Mouse (Mus musculus) hindbrain, postnatal 0 days (tissue): Measurements from ENCODE around the gene Tgfa. TPM values are rescaled to one million over a fixed set of nuclear protein-coding genes. Genes with fewer than 3 reads are reported as not detected.

Source experiments
- ATAC-seq: fragments of 200-750 bp; cut with Nextera tagmentation; 2 replicates; pipeline ENCODE4 v1.8.0; 2017; ENCODE audit warnings: mild to moderate bottlenecking, moderate TSS enrichment, moderate library complexity
- DNase-seq: peaks from one replicate; pipeline ENCODE4 v3.0.0-alpha.2; 2015; ENCODE audit warnings: low spot score
- H3K27ac ChIP-seq: fragments of 300-500 bp; sonication (generic); 2 replicates; pipeline ENCODE4 v1.5.1; 2014; ENCODE audit warnings: mild to moderate bottlenecking
- H3K27me3 ChIP-seq: fragments of 300-500 bp; sonication (generic); 2 replicates; pipeline ENCODE4 v1.6.1; 2014; ENCODE audit warnings: low read length, mixed read lengths; ENCODE audit not compliant: insufficient read depth
- H3K36me3 ChIP-seq: fragments of 300-500 bp; sonication (generic); 2 replicates; pipeline ENCODE4 v1.6.1; 2014; ENCODE audit warnings: low read length, mixed read lengths; ENCODE audit not compliant: insufficient read depth
- H3K4me1 ChIP-seq: fragments of 300-500 bp; sonication (generic); 2 replicates; pipeline ENCODE4 v1.6.1; 2014; ENCODE audit warnings: antibody characterized with exemption, low read length, mixed read lengths; ENCODE audit not compliant: insufficient read depth
- H3K4me2 ChIP-seq: fragments of 300-500 bp; sonication (generic); 2 replicates; pipeline ENCODE4 v1.6.1; 2014; ENCODE audit warnings: low read depth, mild to moderate bottlenecking, low read length, moderate library complexity, mixed read lengths
- H3K4me3 ChIP-seq: fragments of 300-500 bp; sonication (generic); 2 replicates; pipeline ENCODE4 v1.5.1; 2014; ENCODE audit warnings: low read length
- H3K9ac ChIP-seq: fragments of 300-500 bp; sonication (generic); replicated peaks from 2 replicates; pipeline ENCODE4 v1.6.1; 2014; ENCODE audit warnings: mild to moderate bottlenecking, low read length, moderate library complexity, mixed read lengths
- H3K9me3 ChIP-seq: fragments of 300-500 bp; sonication (generic); 2 replicates; pipeline ENCODE4 v1.6.1; 2016; ENCODE audit warnings: low read length, mixed read lengths
- CTCF ChIP-seq: IDR thresholded peaks from 2 replicates; pipeline ENCODE4 v1.5.1; 2016; ENCODE audit warnings: antibody characterized with exemption, control low read depth, low read depth
- WGBS: fragments of 180-500 bp; shearing (Covaris S2); extraction: QIAGEN DNeasy Blood & Tissue Kit; methylation state at CpG from one replicate; pipeline ENCODE4 v1.1.7; 2014; 5-methylcytosine and 5-hydroxymethylcytosine counted together
- polyA plus RNA-seq: library from polyadenylated mRNA; unstranded; fragments of >200 nt; fragmentation: Nextera tagmentation; extraction: Ambion mirVana; gene quantifications from 2 replicates; pipeline ENCODE4 v1.2.1, GENCODE M21; 2015
- total RNA-seq: library from RNA; depleted of rRNA; stranded (reverse); fragments of >200 nt; gene quantifications from 2 replicates; pipeline ENCODE4 v1.2.3, GENCODE M21; 2014; rRNA removed

Tgfa gene
- 35.4 and 40.5 TPM in 2 replicates for total RNA-seq
- polyA plus RNA-seq = 13.6 and 14.2 TPM in 2 replicates

DNA sequence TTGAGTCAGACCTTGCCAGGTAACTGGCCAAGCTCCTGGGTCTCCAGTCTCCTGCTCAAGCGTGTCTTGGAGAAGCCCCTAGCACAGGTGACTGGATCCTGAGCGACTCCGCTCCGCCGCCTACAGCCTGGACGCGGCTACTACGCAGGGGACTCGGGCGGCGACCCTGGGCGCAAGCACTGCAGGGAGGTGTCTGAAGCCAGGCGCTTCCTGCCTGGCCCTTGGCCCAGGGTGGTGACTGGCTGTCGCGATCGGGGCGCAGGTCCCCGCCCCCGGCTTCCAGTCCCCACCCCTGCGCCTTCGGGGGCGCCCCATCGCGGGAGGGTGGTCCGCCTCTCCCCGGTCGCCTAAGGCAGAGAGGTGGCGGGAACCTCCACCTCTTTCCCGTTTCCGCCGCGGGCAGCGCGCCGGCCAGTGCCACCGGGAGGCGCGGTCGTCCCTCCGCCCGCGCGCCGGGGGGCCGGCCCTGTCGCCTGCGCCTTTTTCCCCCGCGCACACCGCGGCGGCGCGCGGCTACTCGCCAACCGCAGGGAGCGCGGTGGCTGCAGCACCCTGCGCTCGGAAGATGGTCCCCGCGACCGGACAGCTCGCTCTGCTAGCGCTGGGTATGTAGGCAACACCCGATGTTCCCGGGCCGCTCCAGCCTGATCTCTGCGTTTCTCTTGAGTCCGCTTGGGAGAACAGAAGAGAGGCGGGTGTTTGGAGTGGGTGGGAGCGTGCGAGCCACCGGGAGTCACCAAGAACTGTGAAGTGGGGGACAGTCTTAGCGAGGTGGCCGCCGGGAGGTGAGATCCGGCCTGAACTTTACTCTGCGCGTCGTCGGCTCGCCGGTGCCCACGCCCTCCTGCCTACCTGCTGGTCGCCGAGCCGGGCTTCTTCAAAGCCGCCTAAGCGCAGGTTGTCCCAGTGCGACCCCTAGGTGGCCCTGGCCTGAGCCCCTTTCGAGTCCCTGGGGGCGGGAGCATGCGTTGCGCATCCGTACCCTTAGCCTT, at the start of gene Tgfa:
Tgfa (plus strand) TSS at position 283 of the 992 bp plus-strand sequence.
- peak within 1 kb of the TSS; percentile 74 for H3K9ac ChIP-seq
- 0 out of 2 replicates have a peak, but pooled peaks cover 5% of the 10 kb centered on the region for H3K4me1 ChIP-seq
- H3K27me3 ChIP-seq = no peaks in the 10 kb centered on the region
- H3K4me3 ChIP-seq = peak within 1 kb of the TSS; percentile 78
- no peaks in the 10 kb centered on the region for H3K36me3 ChIP-seq
- DNase-seq = peak; percentile 76
- TF ChIP-seq CTCF = peak; percentile 75
- H3K27ac ChIP-seq = peak within 1 kb of the TSS; percentile 62
- WGBS = under 1% methylated on average over 90 of the region's 97 CpGs
- H3K4me2 ChIP-seq = peak within 1 kb of the TSS; percentile 96
- H3K9me3 ChIP-seq = no peaks in the 10 kb centered on the region
- peak; percentile 80 for ATAC-seq

DNA sequence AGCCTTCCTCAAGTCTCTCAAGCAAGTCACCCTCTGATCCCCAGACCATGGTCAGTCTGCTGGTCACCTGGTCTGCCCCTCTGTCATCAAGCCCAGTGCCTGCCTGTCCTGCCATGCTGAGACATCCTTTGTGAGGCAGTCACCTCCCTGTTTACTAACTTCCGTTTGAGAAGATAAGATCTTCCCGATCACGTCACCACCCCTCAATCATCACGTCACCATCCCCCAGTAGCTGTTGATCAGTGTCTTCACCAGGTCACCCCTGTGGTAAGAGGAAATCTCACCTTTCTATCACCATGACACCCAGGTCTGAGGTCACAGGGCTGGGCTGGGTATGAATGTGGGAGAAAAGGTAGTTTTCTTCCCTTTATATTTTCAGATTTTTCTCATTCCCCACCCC, 46.5 kb upstream of the Tgfa start:
- no peak for TF ChIP-seq CTCF
- Histone ChIP-seq H3K9me3 (no peaks in the 10 kb centered on the region), H3K36me3 (no peaks in the 10 kb centered on the region), H3K4me2 (no peak overlapping the region), H3K27ac (no peak overlapping the region), H3K9ac (no peak overlapping the region), H3K4me3 (no peak overlapping the region), H3K4me1 (no peaks in the 10 kb centered on the region), H3K27me3 (no peaks in the 10 kb centered on the region)
- ATAC-seq = no peak
- DNase-seq = no peak
- 64% methylated on average over 4 of the region's 4 CpGs for WGBS

DNA sequence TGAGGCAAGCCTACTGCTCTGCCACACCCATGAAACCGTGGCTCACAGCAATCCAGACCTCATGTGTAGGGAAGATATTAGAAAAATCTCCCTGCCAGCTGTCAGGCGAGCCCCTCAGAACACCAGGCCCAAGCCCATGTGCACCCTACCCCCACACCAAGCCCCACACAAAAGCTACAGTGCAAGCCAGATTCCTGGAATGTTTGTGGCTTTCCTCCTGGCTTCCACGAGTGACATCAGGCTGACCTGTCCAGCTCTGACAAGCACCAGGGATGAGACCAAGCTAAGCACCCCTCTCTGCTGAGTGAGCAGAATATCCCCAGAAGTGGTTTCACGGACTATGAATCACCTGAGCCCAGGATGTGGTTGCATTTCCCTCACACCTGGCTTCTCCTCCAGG, 46.0 kb upstream of the Tgfa start:
- ATAC-seq = no peak
- 64% methylated on average over 4 of the region's 4 CpGs for WGBS
- Histone ChIP-seq H3K27me3 (no peaks in the 10 kb centered on the region), H3K4me1 (no peaks in the 10 kb centered on the region), H3K4me3 (no peak overlapping the region), H3K4me2 (no peak overlapping the region), H3K27ac (no peak overlapping the region), H3K9ac (no peak overlapping the region), H3K9me3 (no peaks in the 10 kb centered on the region), H3K36me3 (no peaks in the 10 kb centered on the region)
- no peak for TF ChIP-seq CTCF
- no peak for DNase-seq

DNA sequence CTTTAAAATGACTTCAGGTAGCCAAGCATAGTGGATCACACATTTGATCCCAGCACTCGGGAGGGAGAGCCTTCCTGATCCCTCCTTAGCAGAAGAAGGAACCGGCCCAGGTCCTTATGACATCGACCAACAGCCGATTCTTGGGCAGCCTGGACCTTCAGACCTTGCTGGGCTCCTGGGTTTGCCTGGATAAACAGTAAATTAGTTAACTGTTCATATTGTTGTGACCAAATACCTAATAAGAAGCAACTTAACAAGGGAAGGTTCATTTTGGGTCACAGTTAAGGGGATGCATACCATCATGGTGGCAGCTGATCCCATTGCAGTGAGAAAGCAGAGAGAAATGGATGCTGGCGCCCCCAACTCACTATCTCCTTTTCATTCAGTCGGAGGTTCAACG, 42.3 kb upstream of the Tgfa start:
- Histone ChIP-seq H3K4me2 (no peak overlapping the region), H3K9ac (no peak overlapping the region), H3K9me3 (no peaks in the 10 kb centered on the region), H3K4me1 (peaks cover 4% of the 10 kb centered on the region; the same call in 1 of the 2 replicates), H3K27ac (no peak overlapping the region), H3K36me3 (no peaks in the 10 kb centered on the region), H3K27me3 (no peaks in the 10 kb centered on the region), H3K4me3 (no peak overlapping the region)
- no peak for TF ChIP-seq CTCF
- 90% methylated on average over 7 of the region's 7 CpGs for WGBS
- no peak for ATAC-seq
- DNase-seq = no peak

DNA sequence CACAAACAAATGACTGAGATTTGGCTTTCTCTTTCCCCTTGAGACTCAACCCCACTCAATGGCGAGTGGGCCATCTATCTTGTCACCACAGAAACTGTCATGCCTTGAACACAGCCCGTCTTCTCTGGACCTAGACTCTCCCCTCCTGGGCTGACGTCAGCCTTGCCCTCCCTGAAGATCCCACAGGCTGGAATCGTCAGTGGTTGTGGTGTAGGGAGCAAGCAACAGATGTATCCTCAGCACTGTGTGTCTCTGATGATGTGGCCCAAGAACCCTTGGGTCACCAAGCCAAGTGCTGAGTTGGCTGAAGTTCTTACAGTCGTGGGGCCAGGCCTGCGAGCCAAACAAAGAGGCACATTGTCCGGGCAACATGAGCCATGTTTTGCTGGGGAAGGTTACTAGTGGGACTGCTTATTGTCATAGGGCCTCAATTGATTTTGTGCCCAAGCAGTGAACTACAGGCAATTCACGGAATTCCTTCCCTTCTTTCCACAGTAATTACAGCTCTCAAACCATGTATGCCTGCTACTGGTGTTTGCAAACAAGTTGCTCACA, 41.5 kb upstream of the Tgfa start:
- Histone ChIP-seq H3K4me2 (no peak overlapping the region), H3K9ac (no peak overlapping the region), H3K36me3 (no peaks in the 10 kb centered on the region), H3K9me3 (no peaks in the 10 kb centered on the region), H3K27ac (no peak overlapping the region), H3K27me3 (no peaks in the 10 kb centered on the region), H3K4me1 (peaks cover 4% of the 10 kb centered on the region; the same call in 1 of the 2 replicates), H3K4me3 (no peak overlapping the region)
- DNase-seq (peak; percentile 11), ATAC-seq (no peak)
- no peak for TF ChIP-seq CTCF
- WGBS = 60% methylated on average over 8 of the region's 8 CpGs

DNA sequence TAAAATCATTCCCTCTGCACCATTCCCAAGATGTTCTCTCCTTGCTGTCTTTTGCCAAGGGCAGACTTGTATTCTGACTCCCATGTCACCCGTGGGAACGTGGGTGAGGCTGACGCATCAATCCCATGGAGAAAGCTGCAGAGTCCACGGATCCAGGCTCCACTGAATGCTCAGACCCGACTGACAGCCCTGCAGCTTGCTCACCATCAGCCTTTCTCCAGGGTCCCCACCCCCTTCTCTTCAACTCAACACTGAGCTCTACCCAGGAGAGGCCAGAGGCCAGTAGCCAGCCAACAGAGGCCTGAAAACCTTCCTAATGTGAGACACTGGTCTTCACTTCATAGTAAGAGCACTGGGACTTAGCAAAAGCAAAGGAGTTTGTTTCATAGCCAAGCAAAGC, 41.0 kb upstream of the Tgfa start:
- Histone ChIP-seq H3K4me3 (no peak overlapping the region), H3K36me3 (no peaks in the 10 kb centered on the region), H3K27ac (no peak overlapping the region), H3K9ac (no peak overlapping the region), H3K4me2 (no peak overlapping the region), H3K27me3 (no peaks in the 10 kb centered on the region), H3K4me1 (peaks cover 4% of the 10 kb centered on the region; the same call in 1 of the 2 replicates), H3K9me3 (no peaks in the 10 kb centered on the region)
- no peak for TF ChIP-seq CTCF
- WGBS = 82% methylated on average over 5 of the region's 5 CpGs
- DNase-seq (no peak), ATAC-seq (no peak)
